Mouse (Mus musculus): Measurements from ENCODE around the gene Tub. TPM values are rescaled to one million over a fixed set of nuclear protein-coding genes. Genes with fewer than 3 reads are reported as not detected.

Tub gene
- polyA plus RNA-seq (2014; fragmentation: Nextera tagmentation; extraction: Ambion mirVana) = 3.9 and 4.5 TPM in 2 replicates

GRCm38 (mm10) chr7:108950312-108950761 lies at the start of gene Tub:
TSS of gene Tub (plus strand) at chr7:108950338.
- Histone ChIP-seq H3K27me3 (ENCODE audit: control insufficient read depth, insufficient read depth, low read length) (peaks cover 12% of the 10 kb centered on the region), H3K27ac (replicated peaks; ENCODE audit: low read depth, low read length) (no peak within 1 kb of the TSS), H3K4me2 (ENCODE audit: low read depth, low read length) (peak within 1 kb of the TSS; percentile 97), H3K9ac (replicated peaks; ENCODE audit: low read length) (peak within 1 kb of the TSS; percentile 46), H3K9me3 (replicated peaks; ENCODE audit: control insufficient read depth, low read length) (no peaks in the 10 kb centered on the region), H3K4me1 (ENCODE audit: control insufficient read depth, insufficient read depth, low read length) (peaks cover 2% of the 10 kb centered on the region; the same call in 1 of the 2 replicates), H3K4me3 (ENCODE audit: low read depth, low read length) (peak within 1 kb of the TSS; percentile 51), H3K36me3 (replicated peaks; ENCODE audit: control insufficient read depth, insufficient read depth, low read depth, low read length) (no peaks in the 10 kb centered on the region)
- WGBS = under 1% methylated on average over 34 of the region's 44 CpGs
- DNase-seq (ENCODE audit: low spot score) = peak; percentile 84
- peak; percentile 69 for ATAC-seq (replicated peaks; ENCODE audit: insufficient number of reproducible peaks, low FRiP score, low TSS enrichment, low read depth)

- Histone ChIP-seq H3K27ac (replicated peaks; ENCODE audit: low read depth, low read length) (no peak overlapping the region), H3K36me3 (replicated peaks; ENCODE audit: control insufficient read depth, insufficient read depth, low read depth, low read length) (no peaks in the 10 kb centered on the region), H3K9ac (replicated peaks; ENCODE audit: low read length) (no peak overlapping the region), H3K4me3 (ENCODE audit: low read depth, low read length) (no peak overlapping the region), H3K4me1 (ENCODE audit: control insufficient read depth, insufficient read depth, low read length) (no peaks in the 10 kb centered on the region), H3K27me3 (ENCODE audit: control insufficient read depth, insufficient read depth, low read length) (no peaks in the 10 kb centered on the region), H3K9me3 (replicated peaks; ENCODE audit: control insufficient read depth, low read length) (no peaks in the 10 kb centered on the region), H3K4me2 (ENCODE audit: low read depth, low read length) (no peak overlapping the region)
- ATAC-seq (replicated peaks; ENCODE audit: insufficient number of reproducible peaks, low FRiP score, low TSS enrichment, low read depth) (no peak), DNase-seq (ENCODE audit: low spot score) (no peak)
- WGBS = 72% methylated on average over 2 of the region's 2 CpGs
Measured at GRCm38 (mm10) chr7:108903969-108904368, 46.2 kb upstream of the Tub start.

DNA sequence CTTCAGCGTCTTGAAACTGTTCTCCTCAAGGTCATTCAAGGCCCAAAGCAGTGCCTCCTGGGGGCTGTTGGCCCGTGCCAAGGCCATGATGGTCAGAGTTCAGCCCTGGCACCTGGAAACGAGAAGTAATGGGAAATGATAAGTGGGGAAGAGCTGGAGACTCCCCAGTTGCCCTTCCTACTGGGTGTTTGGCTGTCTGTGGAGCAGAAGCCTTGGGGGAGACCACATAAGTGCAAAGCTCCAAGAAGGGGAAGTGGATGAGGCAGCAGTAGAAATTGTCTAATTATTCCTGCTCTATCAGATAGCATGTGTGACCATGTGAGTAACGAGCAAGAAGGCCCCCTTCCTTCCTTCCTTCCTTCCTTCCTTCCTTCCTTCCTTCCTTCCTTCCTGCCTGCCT lies 23.1 kb upstream of the Tub start:
- no peak overlapping the region for H3K27ac ChIP-seq (replicated peaks; ENCODE audit: low read depth, low read length)
- no peak overlapping the region for H3K4me3 ChIP-seq (ENCODE audit: low read depth, low read length)
- H3K9ac ChIP-seq (replicated peaks; ENCODE audit: low read length) = no peak overlapping the region
- H3K4me2 ChIP-seq (ENCODE audit: low read depth, low read length) = no peak overlapping the region
- H3K4me1 ChIP-seq (ENCODE audit: control insufficient read depth, insufficient read depth, low read length) = no peaks in the 10 kb centered on the region
- ATAC-seq (replicated peaks; ENCODE audit: insufficient number of reproducible peaks, low FRiP score, low TSS enrichment, low read depth) (no peak), DNase-seq (ENCODE audit: low spot score) (no peak)
- no peaks in the 10 kb centered on the region for H3K36me3 ChIP-seq (replicated peaks; ENCODE audit: control insufficient read depth, insufficient read depth, low read depth, low read length)
- H3K9me3 ChIP-seq (replicated peaks; ENCODE audit: control insufficient read depth, low read length) = no peaks in the 10 kb centered on the region
- no peaks in the 10 kb centered on the region for H3K27me3 ChIP-seq (ENCODE audit: control insufficient read depth, insufficient read depth, low read length)
- 70% methylated on average over 4 of the region's 4 CpGs for WGBS

DNA sequence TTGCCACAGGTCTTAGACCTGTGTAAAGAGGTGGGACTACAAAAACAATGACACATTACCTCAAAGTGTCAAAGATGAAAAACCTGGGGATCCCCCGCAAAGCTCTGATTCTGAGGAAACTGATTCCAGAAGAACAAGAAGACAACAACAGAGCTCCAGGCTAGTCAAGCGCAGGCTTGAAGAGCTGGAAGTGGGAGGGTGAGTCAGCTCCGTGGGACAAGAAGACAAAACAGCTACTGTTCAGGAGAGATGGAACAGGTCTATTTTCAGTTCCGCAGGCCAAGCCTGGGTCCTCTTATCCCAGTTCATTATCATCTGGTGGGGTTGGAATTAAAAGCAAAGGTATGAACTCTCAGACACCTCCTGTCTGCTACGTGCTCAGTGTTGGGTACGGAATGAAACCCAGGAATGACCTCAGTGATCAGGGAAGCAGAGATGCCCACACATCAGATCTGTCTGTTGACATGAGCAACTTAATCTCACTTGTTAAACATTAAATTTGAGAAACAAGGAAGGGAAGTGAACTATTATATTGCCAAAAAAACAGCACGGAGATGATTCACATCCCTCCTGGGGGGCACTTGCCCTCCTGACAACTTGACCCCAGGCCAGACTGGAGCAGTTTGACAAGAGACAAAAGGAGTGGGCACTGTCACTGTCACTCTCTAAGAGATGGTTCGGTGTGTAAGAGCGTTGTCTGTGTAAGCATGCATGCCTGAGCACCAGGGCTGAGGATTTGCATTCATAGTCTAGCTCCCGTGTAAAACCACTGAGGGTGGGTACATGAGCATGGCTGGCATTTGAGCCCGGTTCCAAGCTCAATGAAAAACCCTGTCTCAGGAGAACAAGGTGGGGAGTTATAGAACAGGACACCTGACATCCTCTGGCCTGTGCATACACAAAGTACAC lies 21.6 kb upstream of the Tub start:
- Histone ChIP-seq H3K4me2 (ENCODE audit: low read depth, low read length) (no peak overlapping the region), H3K36me3 (replicated peaks; ENCODE audit: control insufficient read depth, insufficient read depth, low read depth, low read length) (no peaks in the 10 kb centered on the region), H3K9me3 (replicated peaks; ENCODE audit: control insufficient read depth, low read length) (no peaks in the 10 kb centered on the region), H3K4me3 (ENCODE audit: low read depth, low read length) (no peak overlapping the region), H3K4me1 (ENCODE audit: control insufficient read depth, insufficient read depth, low read length) (no peaks in the 10 kb centered on the region), H3K27me3 (ENCODE audit: control insufficient read depth, insufficient read depth, low read length) (no peaks in the 10 kb centered on the region), H3K9ac (replicated peaks; ENCODE audit: low read length) (no peak overlapping the region), H3K27ac (replicated peaks; ENCODE audit: low read depth, low read length) (no peak overlapping the region)
- ATAC-seq (replicated peaks; ENCODE audit: insufficient number of reproducible peaks, low FRiP score, low TSS enrichment, low read depth) = no peak
- no peak for DNase-seq (ENCODE audit: low spot score)
- 75% methylated on average over 11 of the region's 11 CpGs for WGBS

DNA sequence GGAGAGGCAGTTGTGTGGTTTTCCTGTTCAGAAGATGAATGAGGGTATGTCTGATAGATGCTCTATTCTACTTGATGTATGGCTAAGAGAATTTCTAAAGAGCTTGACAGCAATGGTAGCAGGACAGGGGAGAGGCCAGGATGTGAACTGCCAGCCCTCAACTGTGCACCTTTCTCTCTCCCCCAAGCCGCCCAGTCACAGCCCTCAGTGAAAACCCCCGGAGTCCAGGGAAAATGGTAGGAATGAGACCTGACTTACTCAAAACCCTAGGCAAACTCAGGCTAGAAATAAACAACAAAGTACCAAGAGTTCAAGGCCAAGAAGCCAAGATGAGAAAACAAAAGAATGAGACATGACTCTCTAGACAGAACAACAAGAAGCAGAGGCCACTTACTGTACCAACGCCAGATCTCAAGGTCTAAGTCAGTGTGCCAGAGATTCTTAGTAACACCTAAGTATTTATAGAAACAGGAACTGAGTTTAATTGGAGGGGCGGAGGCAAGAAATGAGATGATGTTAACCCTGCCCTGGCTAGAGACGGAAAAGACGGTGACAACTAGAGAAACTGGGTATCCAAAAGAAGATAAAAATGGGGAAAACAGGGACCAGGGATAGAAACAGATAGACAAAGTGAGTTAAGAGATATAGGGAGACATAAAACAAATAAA lies 20.3 kb upstream of the Tub start, which contains the start of gene Nlrp10:
Gene Nlrp10, minus strand, starts transcription at position 453 of the 668 bp plus-strand sequence.
- Histone ChIP-seq H3K27me3 (ENCODE audit: control insufficient read depth, insufficient read depth, low read length) (no peaks in the 10 kb centered on the region), H3K4me3 (ENCODE audit: low read depth, low read length) (no peak within 1 kb of the TSS), H3K4me2 (ENCODE audit: low read depth, low read length) (no peak within 1 kb of the TSS), H3K9ac (replicated peaks; ENCODE audit: low read length) (no peak within 1 kb of the TSS), H3K36me3 (replicated peaks; ENCODE audit: control insufficient read depth, insufficient read depth, low read depth, low read length) (no peaks in the 10 kb centered on the region), H3K27ac (replicated peaks; ENCODE audit: low read depth, low read length) (no peak within 1 kb of the TSS), H3K4me1 (ENCODE audit: control insufficient read depth, insufficient read depth, low read length) (no peaks in the 10 kb centered on the region), H3K9me3 (replicated peaks; ENCODE audit: control insufficient read depth, low read length) (no peaks in the 10 kb centered on the region)
- WGBS = 71% methylated on average over 6 of the region's 6 CpGs
- ATAC-seq (replicated peaks; ENCODE audit: insufficient number of reproducible peaks, low FRiP score, low TSS enrichment, low read depth) (no peak), DNase-seq (ENCODE audit: low spot score) (no peak)

- DNase-seq (ENCODE audit: low spot score) = peak; percentile 97
Measured at GRCm38 (mm10) chr7:108933794-108934731, 16.1 kb upstream of the Tub start, which contains the start of gene Eif3f. TSS of gene Eif3f (plus strand) at chr7:108934417.

DNA sequence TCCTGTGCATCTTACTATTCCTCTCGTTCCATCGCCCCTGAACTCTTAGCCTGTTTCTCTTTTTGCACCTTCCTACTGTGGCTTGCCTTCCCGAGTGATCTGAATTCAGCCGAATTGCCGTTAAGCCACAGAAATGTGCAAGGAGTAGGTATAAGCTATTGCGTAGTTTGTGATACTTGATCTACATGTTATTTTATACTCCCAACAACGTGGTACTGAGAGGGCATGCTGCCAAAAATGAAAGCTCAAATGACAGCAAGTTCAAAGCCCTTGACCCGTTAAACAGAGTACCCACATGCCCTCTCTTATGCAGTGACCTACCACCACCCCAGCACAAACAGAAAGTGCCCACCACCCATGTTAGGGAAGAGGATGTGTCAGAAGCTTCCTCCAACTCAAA lies 15.3 kb upstream of the Tub start:
- H3K9ac ChIP-seq (replicated peaks; ENCODE audit: low read length) = peak overlapping the region; percentile 93
- no peak overlapping the region for H3K27ac ChIP-seq (replicated peaks; ENCODE audit: low read depth, low read length)
- no peaks in the 10 kb centered on the region; the same call in 1 of the 2 replicates for H3K36me3 ChIP-seq (replicated peaks; ENCODE audit: control insufficient read depth, insufficient read depth, low read depth, low read length)
- no peaks in the 10 kb centered on the region for H3K9me3 ChIP-seq (replicated peaks; ENCODE audit: control insufficient read depth, low read length)
- H3K4me2 ChIP-seq (ENCODE audit: low read depth, low read length) = peak overlapping the region; percentile 83
- peak overlapping the region; percentile 87 for H3K4me3 ChIP-seq (ENCODE audit: low read depth, low read length)
- WGBS = 4% methylated on average over 8 of the region's 8 CpGs
- no peak for ATAC-seq (replicated peaks; ENCODE audit: insufficient number of reproducible peaks, low FRiP score, low TSS enrichment, low read depth)
- H3K4me1 ChIP-seq (ENCODE audit: control insufficient read depth, insufficient read depth, low read length) = peaks cover 3% of the 10 kb centered on the region; the same call in 1 of the 2 replicates
- no peak for DNase-seq (ENCODE audit: low spot score)
- no peaks in the 10 kb centered on the region for H3K27me3 ChIP-seq (ENCODE audit: control insufficient read depth, insufficient read depth, low read length)

More at GRCm38 (mm10) chr7:108933794-108934731, 16.1 kb upstream of the Tub start, which contains the start of gene Eif3f:
- peak within 1 kb of the TSS; percentile 74; the same call in 1 of the 2 replicates for H3K27ac ChIP-seq (replicated peaks; ENCODE audit: low read depth, low read length)
- H3K9ac ChIP-seq (replicated peaks; ENCODE audit: low read length) = peak within 1 kb of the TSS; percentile 93
- 2% methylated on average over 50 of the region's 50 CpGs for WGBS
- no peaks in the 10 kb centered on the region for H3K9me3 ChIP-seq (replicated peaks; ENCODE audit: control insufficient read depth, low read length)
- ATAC-seq (replicated peaks; ENCODE audit: insufficient number of reproducible peaks, low FRiP score, low TSS enrichment, low read depth) = peak; percentile 97
- no peaks in the 10 kb centered on the region; the same call in 1 of the 2 replicates for H3K36me3 ChIP-seq (replicated peaks; ENCODE audit: control insufficient read depth, insufficient read depth, low read depth, low read length)
- H3K4me1 ChIP-seq (ENCODE audit: control insufficient read depth, insufficient read depth, low read length) = peaks cover 3% of the 10 kb centered on the region; the same call in 1 of the 2 replicates
- peak within 1 kb of the TSS; percentile 83 for H3K4me2 ChIP-seq (ENCODE audit: low read depth, low read length)
- peak within 1 kb of the TSS; percentile 87 for H3K4me3 ChIP-seq (ENCODE audit: low read depth, low read length)
- H3K27me3 ChIP-seq (ENCODE audit: control insufficient read depth, insufficient read depth, low read length) = no peaks in the 10 kb centered on the region
